Mouse (Mus musculus): ENCODE data around the gene Zbtb38. TPM values are rescaled to one million over a fixed set of nuclear protein-coding genes. Genes with fewer than 3 reads are reported as not detected.
"Not testable (repeated sequence)": the region's sequence is repeated elsewhere in the genome, so short reads cannot be mapped to it uniquely, and the experiment has no call there.

The Zbtb38 gene
- polyA plus RNA-seq, 1 experiment from 2014 or later, result 29.8 TPM

GRCm38 (mm10) chr9:96649362-96649761, 103.3 kb downstream of the Zbtb38 start:
- Histone ChIP-seq H3K27me3 (no peaks in the 10 kb centered on the region), H3K9ac (no peak overlapping the region), H3K4me1 (replicated peaks) (no peaks in the 10 kb centered on the region), H3K9me3 (replicated peaks) (no peaks in the 10 kb centered on the region), H3K36me3 (no peaks in the 10 kb centered on the region), H3K27ac (no peak overlapping the region), H3K4me3 (no peak overlapping the region), H3K4me2 (no peak overlapping the region)
- ATAC-seq (replicated peaks; ENCODE audit: insufficient number of reproducible peaks, insufficient read depth, low FRiP score, low read depth), result no peak
- WGBS, result 84% methylated on average over 4 of the region's 4 CpGs

GRCm38 (mm10) chr9:96646668-96647295, 105.8 kb downstream of the Zbtb38 start:
- no peaks in the 10 kb centered on the region for H3K9me3 ChIP-seq (replicated peaks)
- H3K4me3 ChIP-seq, result no peak overlapping the region
- no peak overlapping the region for H3K9ac ChIP-seq
- no peaks in the 10 kb centered on the region for H3K27me3 ChIP-seq
- no peak overlapping the region for H3K4me2 ChIP-seq
- no peaks in the 10 kb centered on the region for H3K4me1 ChIP-seq (replicated peaks)
- H3K27ac ChIP-seq, result no peak overlapping the region
- H3K36me3 ChIP-seq, result no peaks in the 10 kb centered on the region
- WGBS, result 48% methylated on average over 2 of the region's 2 CpGs
- ATAC-seq (replicated peaks; ENCODE audit: insufficient number of reproducible peaks, insufficient read depth, low FRiP score, low read depth), result no peak

GRCm38 (mm10) chr9:96644840-96645239, 107.8 kb downstream of the Zbtb38 start:
- no peak overlapping the region for H3K9ac ChIP-seq
- H3K4me2 ChIP-seq, result no peak overlapping the region
- no peaks in the 10 kb centered on the region for H3K4me1 ChIP-seq (replicated peaks)
- no peaks in the 10 kb centered on the region for H3K36me3 ChIP-seq
- no peak overlapping the region for H3K27ac ChIP-seq
- 78% methylated on average over 2 of the region's 2 CpGs for WGBS
- no peak for ATAC-seq (replicated peaks; ENCODE audit: insufficient number of reproducible peaks, insufficient read depth, low FRiP score, low read depth)
- no peak overlapping the region for H3K4me3 ChIP-seq
- no peaks in the 10 kb centered on the region for H3K27me3 ChIP-seq
- no peaks in the 10 kb centered on the region for H3K9me3 ChIP-seq (replicated peaks)

- not testable (repeated sequence) for H3K9ac ChIP-seq; H3K4me1 ChIP-seq (replicated peaks); H3K27ac ChIP-seq; ATAC-seq (replicated peaks; ENCODE audit: insufficient number of reproducible peaks, insufficient read depth, low FRiP score, low read depth); H3K9me3 ChIP-seq (replicated peaks); H3K4me3 ChIP-seq; H3K4me2 ChIP-seq; H3K36me3 ChIP-seq; H3K27me3 ChIP-seq
- 82% methylated on average over 3 of the region's 3 CpGs for WGBS
Observed at GRCm38 (mm10) chr9:96644002-96644401, 108.6 kb downstream of the Zbtb38 start.

GRCm38 (mm10) chr9:96639451-96639850, 113.2 kb downstream of the Zbtb38 start:
- Histone ChIP-seq H3K4me3 (no peak overlapping the region), H3K9ac (no peak overlapping the region), H3K36me3 (no peaks in the 10 kb centered on the region), H3K27ac (no peak overlapping the region), H3K4me1 (replicated peaks) (no peaks in the 10 kb centered on the region), H3K27me3 (no peaks in the 10 kb centered on the region), H3K9me3 (replicated peaks) (no peaks in the 10 kb centered on the region), H3K4me2 (no peak overlapping the region)
- ATAC-seq (replicated peaks; ENCODE audit: insufficient number of reproducible peaks, insufficient read depth, low FRiP score, low read depth), result no peak
- WGBS, result 92% methylated on average over 7 of the region's 7 CpGs

- H3K4me2 ChIP-seq, result no peak overlapping the region
- no peaks in the 10 kb centered on the region for H3K27me3 ChIP-seq
- 72% methylated on average over 7 of the region's 7 CpGs for WGBS
- no peaks in the 10 kb centered on the region for H3K9me3 ChIP-seq (replicated peaks)
- no peaks in the 10 kb centered on the region for H3K4me1 ChIP-seq (replicated peaks)
- no peak overlapping the region for H3K27ac ChIP-seq
- no peak for ATAC-seq (replicated peaks; ENCODE audit: insufficient number of reproducible peaks, insufficient read depth, low FRiP score, low read depth)
- H3K9ac ChIP-seq, result no peak overlapping the region
- no peak overlapping the region for H3K4me3 ChIP-seq
- H3K36me3 ChIP-seq, result no peaks in the 10 kb centered on the region
Observed at GRCm38 (mm10) chr9:96638508-96638907, 114.1 kb downstream of the Zbtb38 start.

GRCm38 (mm10) chr9:96637157-96637548, 115.5 kb downstream of the Zbtb38 start:
- Histone ChIP-seq H3K4me3 (no peak overlapping the region), H3K4me1 (replicated peaks) (0 out of 2 replicates have a peak, but pooled peaks cover 1% of the 10 kb centered on the region), H3K27ac (no peak overlapping the region), H3K27me3 (peaks cover 4% of the 10 kb centered on the region; the same call in 1 of the 2 replicates), H3K9me3 (replicated peaks) (no peaks in the 10 kb centered on the region), H3K9ac (no peak overlapping the region), H3K4me2 (no peak overlapping the region), H3K36me3 (no peaks in the 10 kb centered on the region)
- ATAC-seq (replicated peaks; ENCODE audit: insufficient number of reproducible peaks, insufficient read depth, low FRiP score, low read depth), result no peak
- WGBS, result 69% methylated on average over 7 of the region's 7 CpGs

- Histone ChIP-seq H3K4me1 (replicated peaks) (0 out of 2 replicates have a peak, but pooled peaks cover 6% of the 10 kb centered on the region), H3K9me3 (replicated peaks) (no peaks in the 10 kb centered on the region), H3K27ac (no peak overlapping the region), H3K36me3 (no peaks in the 10 kb centered on the region), H3K4me2 (no peak overlapping the region), H3K4me3 (no peak overlapping the region), H3K27me3 (peaks cover 4% of the 10 kb centered on the region; the same call in 1 of the 2 replicates), H3K9ac (no peak overlapping the region)
- 53% methylated on average over 9 of the region's 9 CpGs for WGBS
- no peak for ATAC-seq (replicated peaks; ENCODE audit: insufficient number of reproducible peaks, insufficient read depth, low FRiP score, low read depth)
Observed at GRCm38 (mm10) chr9:96636423-96637156, 116.0 kb downstream of the Zbtb38 start.

- H3K9ac ChIP-seq, result no peak overlapping the region
- no peak overlapping the region for H3K4me2 ChIP-seq
- H3K27me3 ChIP-seq, result peaks cover 4% of the 10 kb centered on the region; the same call in 1 of the 2 replicates
- ATAC-seq (replicated peaks; ENCODE audit: insufficient number of reproducible peaks, insufficient read depth, low FRiP score, low read depth), result no peak
- WGBS, result 70% methylated on average over 3 of the region's 3 CpGs
- no peak overlapping the region for H3K4me3 ChIP-seq
- no peaks in the 10 kb centered on the region for H3K9me3 ChIP-seq (replicated peaks)
- 0 out of 2 replicates have a peak, but pooled peaks cover 6% of the 10 kb centered on the region for H3K4me1 ChIP-seq (replicated peaks)
- H3K27ac ChIP-seq, result no peak overlapping the region
- H3K36me3 ChIP-seq, result no peaks in the 10 kb centered on the region
Observed at GRCm38 (mm10) chr9:96635899-96636298, 116.7 kb downstream of the Zbtb38 start.

- Histone ChIP-seq H3K36me3 (no peaks in the 10 kb centered on the region), H3K4me2 (no peak overlapping the region), H3K4me1 (replicated peaks) (peaks cover 8% of the 10 kb centered on the region; the same call in 1 of the 2 replicates), H3K27ac (no peak overlapping the region), H3K9ac (no peak overlapping the region), H3K27me3 (peaks cover 4% of the 10 kb centered on the region; the same call in 1 of the 2 replicates), H3K4me3 (no peak overlapping the region), H3K9me3 (replicated peaks) (no peaks in the 10 kb centered on the region)
- 65% methylated on average over 6 of the region's 6 CpGs for WGBS
- no peak for ATAC-seq (replicated peaks; ENCODE audit: insufficient number of reproducible peaks, insufficient read depth, low FRiP score, low read depth)
Observed at GRCm38 (mm10) chr9:96635176-96635575, 117.5 kb downstream of the Zbtb38 start.

- WGBS, result 72% methylated on average over 2 of the region's 2 CpGs
- H3K9ac ChIP-seq, result no peak overlapping the region
- no peak overlapping the region for H3K4me3 ChIP-seq
- no peak overlapping the region for H3K27ac ChIP-seq
- peaks cover 4% of the 10 kb centered on the region; the same call in 1 of the 2 replicates for H3K27me3 ChIP-seq
- ATAC-seq (replicated peaks; ENCODE audit: insufficient number of reproducible peaks, insufficient read depth, low FRiP score, low read depth), result no peak
- H3K4me2 ChIP-seq, result no peak overlapping the region
- H3K9me3 ChIP-seq (replicated peaks), result no peaks in the 10 kb centered on the region
- no peaks in the 10 kb centered on the region for H3K36me3 ChIP-seq
- H3K4me1 ChIP-seq (replicated peaks), result peaks cover 11% of the 10 kb centered on the region; the same call in 1 of the 2 replicates
Observed at GRCm38 (mm10) chr9:96633771-96634170, 118.9 kb downstream of the Zbtb38 start.
